Mouse (Mus musculus): Measurements from ENCODE around the gene Sema5a.

The Sema5a gene

GRCm38 (mm10) chr15:32647061-32647687 lies 402.6 kb downstream of the Sema5a start:
- no peak for DNase-seq (ENCODE audit: low spot score)

GRCm38 (mm10) chr15:32654046-32654445 lies 409.4 kb downstream of the Sema5a start:
- DNase-seq (ENCODE audit: low spot score): no peak

- DNase-seq (ENCODE audit: low spot score): no peak
Observed at GRCm38 (mm10) chr15:32656017-32656416, 411.4 kb downstream of the Sema5a start.

GRCm38 (mm10) chr15:32676446-32676845 lies 431.8 kb downstream of the Sema5a start:
- no peak for DNase-seq (ENCODE audit: low spot score)

GRCm38 (mm10) chr15:32685152-32685551 lies 440.5 kb downstream of the Sema5a start:
- DNase-seq (ENCODE audit: low spot score): no peak

GRCm38 (mm10) chr15:32691021-32691420 lies 446.4 kb downstream of the Sema5a start:
- DNase-seq (ENCODE audit: low spot score): no peak

GRCm38 (mm10) chr15:32693006-32693405 lies 448.4 kb downstream of the Sema5a start:
- DNase-seq (ENCODE audit: low spot score): no peak

GRCm38 (mm10) chr15:32717298-32717985 lies 472.8 kb downstream of the Sema5a start:
- DNase-seq (ENCODE audit: low spot score): no peak

GRCm38 (mm10) chr15:32718293-32718963 lies 473.8 kb downstream of the Sema5a start:
- peak; percentile 13 for DNase-seq (ENCODE audit: low spot score)

GRCm38 (mm10) chr15:32718964-32719311 lies 474.3 kb downstream of the Sema5a start:
- DNase-seq (ENCODE audit: low spot score): no peak

- no peak for DNase-seq (ENCODE audit: low spot score)
Observed at GRCm38 (mm10) chr15:32730839-32731238, 486.2 kb downstream of the Sema5a start.
